Mouse (Mus musculus) heart, postnatal 4 days (tissue): ENCODE measurements around the gene Ugt1a5. TPM values are rescaled to one million over a fixed set of nuclear protein-coding genes. Genes with fewer than 3 reads are reported as not detected.

Experiments
- DNase-seq: peaks from one replicate; pipeline ENCODE4 v3.0.0; 2021
- total RNA-seq, 2 experiments: library from RNA; stranded (reverse); gene quantifications; 2 replicates each; pipeline ENCODE4 v1.2.3; 2021

Ugt1a5 gene
- total RNA-seq, 2 experiments from 2014 or later, result not detected

- DNase-seq, result no peak
Measured at GRCm38 (mm10) chr1:88199996-88200395, 34.2 kb downstream of the Ugt1a5 start.

- no peak for DNase-seq
Measured at GRCm38 (mm10) chr1:88200456-88200855, 34.6 kb downstream of the Ugt1a5 start, which contains the start of gene Ugt1a2. Gene Ugt1a2, plus strand, starts transcription at chr1:88200601.

GRCm38 (mm10) chr1:88205294-88205922 is 39.6 kb downstream of the Ugt1a5 start, which contains the start of gene Dnajb3:
Gene Dnajb3, minus strand, starts transcription at chr1:88205782.
- peak; percentile 80 for DNase-seq

GRCm38 (mm10) chr1:88206843-88207479 is 41.1 kb downstream of the Ugt1a5 start:
- no peak for DNase-seq

GRCm38 (mm10) chr1:88211812-88212211 is 46.0 kb downstream of the Ugt1a5 start, which contains the start of gene Ugt1a1:
Gene Ugt1a1, plus strand, starts transcription at chr1:88211959.
- no peak for DNase-seq

- no peak for DNase-seq
Measured at GRCm38 (mm10) chr1:88212341-88213045, 46.7 kb downstream of the Ugt1a5 start.

- no peak for DNase-seq
Measured at GRCm38 (mm10) chr1:88213061-88213460, 47.2 kb downstream of the Ugt1a5 start.

- DNase-seq, result peak; percentile 15
Measured at GRCm38 (mm10) chr1:88213766-88214461, 48.1 kb downstream of the Ugt1a5 start.

- DNase-seq, result peak; percentile 4
Measured at GRCm38 (mm10) chr1:88214462-88214952, 48.7 kb downstream of the Ugt1a5 start.

GRCm38 (mm10) chr1:88215466-88216380 is 49.9 kb downstream of the Ugt1a5 start:
- peak; percentile 7 for DNase-seq

GRCm38 (mm10) chr1:88216551-88216950 is 50.7 kb downstream of the Ugt1a5 start:
- no peak for DNase-seq

- DNase-seq, result no peak
Measured at GRCm38 (mm10) chr1:88217144-88217543, 51.3 kb downstream of the Ugt1a5 start.

GRCm38 (mm10) chr1:88217576-88217975 is 51.8 kb downstream of the Ugt1a5 start:
- no peak for DNase-seq

- DNase-seq, result no peak
Measured at GRCm38 (mm10) chr1:88218051-88218450, 52.2 kb downstream of the Ugt1a5 start.

GRCm38 (mm10) chr1:88218591-88218990 is 52.8 kb downstream of the Ugt1a5 start:
- DNase-seq, result no peak

- DNase-seq, result no peak
Measured at GRCm38 (mm10) chr1:88219054-88219453, 53.2 kb downstream of the Ugt1a5 start.

GRCm38 (mm10) chr1:88220336-88220735 is 54.5 kb downstream of the Ugt1a5 start:
- no peak for DNase-seq

GRCm38 (mm10) chr1:88222216-88222615 is 56.4 kb downstream of the Ugt1a5 start:
- no peak for DNase-seq

GRCm38 (mm10) chr1:88223011-88223515 is 57.3 kb downstream of the Ugt1a5 start:
- peak; percentile 9 for DNase-seq

- peak; percentile 5 for DNase-seq
Measured at GRCm38 (mm10) chr1:88223591-88223990, 57.8 kb downstream of the Ugt1a5 start.
